Mouse (Mus musculus): ENCODE data around the gene Erc2.

Erc2 gene

GRCm38 (mm10) chr14:28181070-28181825 is 559.0 kb downstream of the Erc2 start:
- no peak for DNase-seq (ENCODE audit: low spot score)

GRCm38 (mm10) chr14:28192711-28193364 is 570.6 kb downstream of the Erc2 start:
- DNase-seq (ENCODE audit: low spot score) = no peak

- DNase-seq (ENCODE audit: low spot score) = no peak
Observed at GRCm38 (mm10) chr14:28203874-28204273, 581.6 kb downstream of the Erc2 start.

- DNase-seq (ENCODE audit: low spot score) = no peak
Observed at GRCm38 (mm10) chr14:28206303-28206702, 584.1 kb downstream of the Erc2 start.

GRCm38 (mm10) chr14:28225550-28225949 is 603.3 kb downstream of the Erc2 start:
- DNase-seq (ENCODE audit: low spot score) = no peak

GRCm38 (mm10) chr14:28230563-28230962 is 608.3 kb downstream of the Erc2 start:
- DNase-seq (ENCODE audit: low spot score) = no peak

- no peak for DNase-seq (ENCODE audit: low spot score)
Observed at GRCm38 (mm10) chr14:28231241-28231640, 609.0 kb downstream of the Erc2 start.

- DNase-seq (ENCODE audit: low spot score) = no peak
Observed at GRCm38 (mm10) chr14:28238336-28239048, 616.3 kb downstream of the Erc2 start.

GRCm38 (mm10) chr14:28240111-28240510 is 617.9 kb downstream of the Erc2 start:
- DNase-seq (ENCODE audit: low spot score) = no peak

- DNase-seq (ENCODE audit: low spot score) = no peak
Observed at GRCm38 (mm10) chr14:28242743-28243142, 620.5 kb downstream of the Erc2 start.

- DNase-seq (ENCODE audit: low spot score) = no peak
Observed at GRCm38 (mm10) chr14:28243474-28243873, 621.2 kb downstream of the Erc2 start.

- no peak for DNase-seq (ENCODE audit: low spot score)
Observed at GRCm38 (mm10) chr14:28262706-28263105, 640.5 kb downstream of the Erc2 start.

GRCm38 (mm10) chr14:28267367-28267766 is 645.1 kb downstream of the Erc2 start:
- DNase-seq (ENCODE audit: low spot score) = no peak

- DNase-seq (ENCODE audit: low spot score) = no peak
Observed at GRCm38 (mm10) chr14:28271846-28272245, 649.6 kb downstream of the Erc2 start.

- DNase-seq (ENCODE audit: low spot score) = no peak
Observed at GRCm38 (mm10) chr14:28273669-28274068, 651.4 kb downstream of the Erc2 start.

GRCm38 (mm10) chr14:28274826-28275225 is 652.6 kb downstream of the Erc2 start:
- no peak for DNase-seq (ENCODE audit: low spot score)

GRCm38 (mm10) chr14:28278951-28279350 is 656.7 kb downstream of the Erc2 start:
- no peak for DNase-seq (ENCODE audit: low spot score)

- no peak for DNase-seq (ENCODE audit: low spot score)
Observed at GRCm38 (mm10) chr14:28280376-28280775, 658.1 kb downstream of the Erc2 start.

- DNase-seq (ENCODE audit: low spot score) = no peak
Observed at GRCm38 (mm10) chr14:28283319-28284095, 661.3 kb downstream of the Erc2 start.

- DNase-seq (ENCODE audit: low spot score) = no peak
Observed at GRCm38 (mm10) chr14:28286511-28286910, 664.3 kb downstream of the Erc2 start.

- DNase-seq (ENCODE audit: low spot score) = no peak
Observed at GRCm38 (mm10) chr14:28288196-28288595, 666.0 kb downstream of the Erc2 start.

- no peak for DNase-seq (ENCODE audit: low spot score)
Observed at GRCm38 (mm10) chr14:28288926-28289325, 666.7 kb downstream of the Erc2 start.

Measured in c-Kit-positive CD71-positive TER-119-positive erythroid progenitor cells, embryonic 14.5 days (primary cell).